Mouse (Mus musculus): ENCODE measurements at regions not wholly inside any gene's neighbourhood (a gene's known extent, or its start where the extent isn't known, plus 50 kb on each side); places are given as distances from the start of the nearest gene placed in this dataset.

- Histone ChIP-seq H3K27ac (ENCODE audit: poor library complexity, severe bottlenecking) (no peak overlapping the region), H3K4me1 (replicated peaks) (no peaks in the 10 kb centered on the region), H3K4me3 (no peak overlapping the region), H3K4me2 (no peak overlapping the region), H3K36me3 (no peaks in the 10 kb centered on the region), H3K27me3 (replicated peaks) (no peaks in the 10 kb centered on the region), H3K9ac (no peak overlapping the region), H3K9me3 (replicated peaks) (no peaks in the 10 kb centered on the region)
- 80% methylated on average over 5 of the region's 5 CpGs for WGBS
- ATAC-seq (ENCODE audit: insufficient number of reproducible peaks, low FRiP score): no peak
Measured at GRCm38 (mm10) chr10:37286305-37286704, 147.6 kb upstream of the Marcks start.

GRCm38 (mm10) chr10:37282951-37283350, 144.2 kb upstream of the Marcks start:
- Histone ChIP-seq H3K27me3 (replicated peaks) (no peaks in the 10 kb centered on the region), H3K9me3 (replicated peaks) (no peaks in the 10 kb centered on the region), H3K4me3 (no peak overlapping the region), H3K4me2 (no peak overlapping the region), H3K36me3 (no peaks in the 10 kb centered on the region), H3K9ac (no peak overlapping the region), H3K4me1 (replicated peaks) (peaks cover 5% of the 10 kb centered on the region; the same call in 1 of the 2 replicates), H3K27ac (ENCODE audit: poor library complexity, severe bottlenecking) (no peak overlapping the region)
- ATAC-seq (ENCODE audit: insufficient number of reproducible peaks, low FRiP score): no peak

GRCm38 (mm10) chr10:37280823-37281222, 142.1 kb upstream of the Marcks start:
- peaks cover 8% of the 10 kb centered on the region; the same call in 1 of the 2 replicates for H3K4me1 ChIP-seq (replicated peaks)
- H3K4me2 ChIP-seq: no peak overlapping the region
- no peaks in the 10 kb centered on the region for H3K36me3 ChIP-seq
- ATAC-seq (ENCODE audit: insufficient number of reproducible peaks, low FRiP score): no peak
- WGBS: 63% methylated on average over 4 of the region's 4 CpGs
- H3K27ac ChIP-seq (ENCODE audit: poor library complexity, severe bottlenecking): no peak overlapping the region
- H3K9me3 ChIP-seq (replicated peaks): no peaks in the 10 kb centered on the region
- H3K4me3 ChIP-seq: no peak overlapping the region
- no peaks in the 10 kb centered on the region for H3K27me3 ChIP-seq (replicated peaks)
- no peak overlapping the region for H3K9ac ChIP-seq

GRCm38 (mm10) chr10:37280150-37280820, 141.6 kb upstream of the Marcks start:
- ATAC-seq (ENCODE audit: insufficient number of reproducible peaks, low FRiP score): peak; percentile 90
- Histone ChIP-seq H3K9ac (no peak overlapping the region), H3K4me1 (replicated peaks) (peaks cover 8% of the 10 kb centered on the region; the same call in 1 of the 2 replicates), H3K36me3 (no peaks in the 10 kb centered on the region), H3K27me3 (replicated peaks) (no peaks in the 10 kb centered on the region), H3K27ac (ENCODE audit: poor library complexity, severe bottlenecking) (peak overlapping the region; percentile 64; the same call in 1 of the 2 replicates), H3K4me3 (no peak overlapping the region), H3K9me3 (replicated peaks) (no peaks in the 10 kb centered on the region), H3K4me2 (no peak overlapping the region)
- 23% methylated on average over 6 of the region's 6 CpGs for WGBS

- ATAC-seq (ENCODE audit: insufficient number of reproducible peaks, low FRiP score): no peak
- Histone ChIP-seq H3K9me3 (replicated peaks) (no peaks in the 10 kb centered on the region), H3K4me3 (no peak overlapping the region), H3K4me1 (replicated peaks) (peaks cover 8% of the 10 kb centered on the region; the same call in 1 of the 2 replicates), H3K27ac (ENCODE audit: poor library complexity, severe bottlenecking) (no peak overlapping the region), H3K4me2 (no peak overlapping the region), H3K36me3 (no peaks in the 10 kb centered on the region), H3K9ac (no peak overlapping the region), H3K27me3 (replicated peaks) (no peaks in the 10 kb centered on the region)
- WGBS: 50% methylated on average over 1 of the region's 1 CpGs
Measured at GRCm38 (mm10) chr10:37279316-37279715, 140.6 kb upstream of the Marcks start.

- Histone ChIP-seq H3K36me3 (no peaks in the 10 kb centered on the region), H3K4me2 (no peak overlapping the region), H3K4me1 (replicated peaks) (peaks cover 8% of the 10 kb centered on the region; the same call in 1 of the 2 replicates), H3K4me3 (no peak overlapping the region), H3K9ac (no peak overlapping the region), H3K9me3 (replicated peaks) (no peaks in the 10 kb centered on the region), H3K27me3 (replicated peaks) (no peaks in the 10 kb centered on the region), H3K27ac (ENCODE audit: poor library complexity, severe bottlenecking) (no peak overlapping the region)
- ATAC-seq (ENCODE audit: insufficient number of reproducible peaks, low FRiP score): no peak
- 84% methylated on average over 1 of the region's 1 CpGs for WGBS
Measured at GRCm38 (mm10) chr10:37275857-37276256, 137.1 kb upstream of the Marcks start.

- Histone ChIP-seq H3K4me3 (no peak overlapping the region), H3K4me1 (replicated peaks) (peaks cover 8% of the 10 kb centered on the region; the same call in 1 of the 2 replicates), H3K9ac (no peak overlapping the region), H3K27ac (ENCODE audit: poor library complexity, severe bottlenecking) (no peak overlapping the region), H3K36me3 (no peaks in the 10 kb centered on the region), H3K9me3 (replicated peaks) (no peaks in the 10 kb centered on the region), H3K4me2 (no peak overlapping the region), H3K27me3 (replicated peaks) (no peaks in the 10 kb centered on the region)
- 78% methylated on average over 7 of the region's 7 CpGs for WGBS
- no peak for ATAC-seq (ENCODE audit: insufficient number of reproducible peaks, low FRiP score)
Measured at GRCm38 (mm10) chr10:37275271-37275670, 136.6 kb upstream of the Marcks start.

GRCm38 (mm10) chr10:37271967-37272366, 133.2 kb upstream of the Marcks start:
- Histone ChIP-seq H3K9ac (no peak overlapping the region), H3K4me2 (no peak overlapping the region), H3K4me1 (replicated peaks) (no peaks in the 10 kb centered on the region), H3K9me3 (replicated peaks) (no peaks in the 10 kb centered on the region), H3K4me3 (no peak overlapping the region), H3K27ac (ENCODE audit: poor library complexity, severe bottlenecking) (no peak overlapping the region), H3K27me3 (replicated peaks) (no peaks in the 10 kb centered on the region), H3K36me3 (no peaks in the 10 kb centered on the region)
- ATAC-seq (ENCODE audit: insufficient number of reproducible peaks, low FRiP score): no peak
- WGBS: 92% methylated on average over 1 of the region's 1 CpGs

GRCm38 (mm10) chr10:37270236-37271000, 131.7 kb upstream of the Marcks start:
- Histone ChIP-seq H3K9me3 (replicated peaks) (no peaks in the 10 kb centered on the region), H3K4me1 (replicated peaks) (no peaks in the 10 kb centered on the region), H3K4me2 (no peak overlapping the region), H3K9ac (no peak overlapping the region), H3K27ac (ENCODE audit: poor library complexity, severe bottlenecking) (no peak overlapping the region), H3K4me3 (no peak overlapping the region), H3K27me3 (replicated peaks) (no peaks in the 10 kb centered on the region), H3K36me3 (no peaks in the 10 kb centered on the region)
- ATAC-seq (ENCODE audit: insufficient number of reproducible peaks, low FRiP score): no peak
- WGBS: 79% methylated on average over 10 of the region's 10 CpGs

- Histone ChIP-seq H3K9ac (no peak overlapping the region), H3K4me3 (no peak overlapping the region), H3K9me3 (replicated peaks) (no peaks in the 10 kb centered on the region), H3K4me2 (no peak overlapping the region), H3K4me1 (replicated peaks) (no peaks in the 10 kb centered on the region), H3K36me3 (no peaks in the 10 kb centered on the region), H3K27ac (ENCODE audit: poor library complexity, severe bottlenecking) (no peak overlapping the region), H3K27me3 (replicated peaks) (no peaks in the 10 kb centered on the region)
- ATAC-seq (ENCODE audit: insufficient number of reproducible peaks, low FRiP score): no peak
- WGBS: 71% methylated on average over 1 of the region's 1 CpGs
Measured at GRCm38 (mm10) chr10:37266909-37267308, 128.2 kb upstream of the Marcks start.

GRCm38 (mm10) chr10:37260791-37261488, 122.2 kb upstream of the Marcks start:
- no peaks in the 10 kb centered on the region for H3K36me3 ChIP-seq
- H3K27me3 ChIP-seq (replicated peaks): no peaks in the 10 kb centered on the region
- no peak overlapping the region for H3K9ac ChIP-seq
- H3K4me2 ChIP-seq: no peak overlapping the region
- H3K9me3 ChIP-seq (replicated peaks): no peaks in the 10 kb centered on the region
- WGBS: 77% methylated on average over 8 of the region's 8 CpGs
- no peaks in the 10 kb centered on the region for H3K4me1 ChIP-seq (replicated peaks)
- H3K4me3 ChIP-seq: no peak overlapping the region
- ATAC-seq (ENCODE audit: insufficient number of reproducible peaks, low FRiP score): no peak
- no peak overlapping the region for H3K27ac ChIP-seq (ENCODE audit: poor library complexity, severe bottlenecking)

Measured in heart, embryonic 12.5 days (tissue).